Mouse (Mus musculus) embryo, embryonic 11.5 days (tissue): ENCODE results near the gene Pnck.

Experiments
- DNase-seq: peaks from one replicate; pipeline ENCODE4 v3.0.0-alpha.2; 2012; ENCODE audit warnings: low read depth, low spot score

Gene Pnck

DNA sequence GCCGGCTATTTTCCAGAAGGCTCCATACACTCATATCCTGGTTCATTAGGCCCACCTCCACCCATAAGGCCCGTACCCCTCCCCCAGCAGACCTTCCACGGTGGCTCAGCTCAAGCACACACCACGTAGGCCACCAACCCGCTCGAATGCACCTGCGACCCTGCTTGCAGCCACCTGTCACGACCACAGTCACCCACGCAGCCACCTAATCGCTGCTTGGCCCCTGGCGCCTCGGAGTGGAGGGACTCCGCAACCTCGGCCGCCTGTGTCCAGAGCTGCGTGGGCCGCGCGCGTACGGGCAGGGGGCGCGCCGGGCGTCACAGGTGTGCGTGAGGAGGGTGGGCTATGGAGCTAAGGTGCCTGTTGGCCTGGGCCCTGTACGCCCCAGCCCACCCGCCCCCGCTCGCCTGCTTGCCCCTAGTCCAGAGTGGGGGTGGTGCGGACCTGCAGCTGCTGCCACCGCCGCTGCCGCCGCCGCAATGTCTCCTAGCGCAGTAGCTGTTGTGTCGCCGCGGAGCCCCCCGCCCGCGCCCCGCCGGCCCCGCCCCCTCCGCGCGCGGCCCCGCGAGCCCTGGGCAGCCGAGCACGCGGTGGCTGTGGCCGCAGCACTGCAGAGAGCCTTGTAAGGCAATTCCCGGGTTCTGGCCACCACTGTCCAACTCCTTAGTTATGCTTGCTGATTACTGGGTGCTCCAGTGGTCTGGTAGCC lies at the start of gene Pnck:
Gene Pnck (minus strand): TSS at position 543 of the 709 bp plus-strand sequence.
- DNase-seq = no peak

DNA sequence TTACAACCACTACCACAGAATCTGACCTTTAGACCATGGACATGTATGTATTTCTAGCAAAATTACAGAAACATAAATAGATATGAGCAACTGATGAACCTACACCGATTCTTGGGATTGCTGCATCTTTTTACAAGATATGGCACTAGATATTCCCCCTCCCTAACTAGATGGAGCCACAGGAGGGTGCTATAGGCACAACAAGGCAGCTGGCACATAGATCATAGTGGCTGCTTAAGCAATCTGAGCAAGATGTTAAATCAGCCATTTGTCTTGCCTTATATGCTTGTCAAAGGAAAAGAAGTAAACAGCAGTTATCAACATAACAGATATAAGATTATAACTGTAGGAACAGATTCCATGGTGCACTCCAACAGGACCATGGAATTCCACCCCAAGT lies 40.6 kb upstream of the Pnck start:
- no peak for DNase-seq

DNA sequence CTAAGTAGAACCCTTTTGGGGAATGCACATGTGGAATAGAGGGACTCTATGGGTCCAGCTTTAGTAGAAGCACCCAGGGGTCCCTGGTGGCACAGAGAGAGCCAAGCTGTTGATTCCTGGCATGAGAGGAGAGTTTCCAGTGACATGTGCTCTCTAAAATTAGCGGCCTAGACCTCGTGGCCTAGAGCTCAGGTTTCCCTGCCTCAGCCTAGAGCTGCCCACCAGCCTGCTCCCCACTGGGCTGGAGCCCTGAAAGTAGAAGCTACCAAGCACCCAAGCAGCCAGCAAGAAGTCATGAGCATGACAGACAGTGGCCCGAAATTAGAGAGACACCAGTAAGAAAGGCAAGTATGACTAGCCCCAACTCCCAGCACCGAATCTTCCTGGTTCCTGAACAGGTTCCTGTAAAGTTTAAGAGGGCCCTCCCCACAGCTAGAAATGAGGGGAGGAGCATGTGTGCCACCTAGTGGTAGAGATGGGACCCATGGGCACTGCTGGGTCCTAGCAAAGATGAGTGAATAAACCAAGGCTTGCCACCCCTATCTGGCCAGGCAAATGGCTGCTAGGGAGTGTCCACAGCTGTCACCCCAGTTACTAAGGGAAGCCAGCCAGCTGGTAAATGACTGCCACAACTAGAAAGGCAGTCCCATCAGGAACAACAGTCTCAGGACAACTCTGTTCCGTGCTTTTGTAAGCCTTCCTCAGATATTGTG lies 31.2 kb upstream of the Pnck start:
- DNase-seq = no peak

DNA sequence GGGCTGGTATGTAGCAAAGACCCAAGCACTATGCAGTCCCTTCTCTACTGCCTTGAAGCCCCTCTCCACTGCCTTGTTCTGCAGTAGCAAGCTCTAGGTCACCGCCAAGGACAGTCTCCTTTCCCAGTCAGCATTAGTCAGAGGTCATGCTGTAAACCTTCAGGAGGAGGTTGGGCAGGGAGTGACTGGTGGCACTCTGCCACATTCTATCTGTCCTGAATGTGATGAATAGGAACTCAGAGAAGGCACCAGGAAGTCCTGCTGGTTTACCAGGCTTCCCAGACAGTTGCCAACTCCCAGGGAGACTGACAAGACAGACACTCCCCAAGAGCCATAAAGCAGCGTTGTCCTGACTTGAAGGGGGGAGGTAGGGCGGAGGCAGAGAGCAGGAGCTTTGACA lies 25.7 kb upstream of the Pnck start:
- no peak for DNase-seq

DNA sequence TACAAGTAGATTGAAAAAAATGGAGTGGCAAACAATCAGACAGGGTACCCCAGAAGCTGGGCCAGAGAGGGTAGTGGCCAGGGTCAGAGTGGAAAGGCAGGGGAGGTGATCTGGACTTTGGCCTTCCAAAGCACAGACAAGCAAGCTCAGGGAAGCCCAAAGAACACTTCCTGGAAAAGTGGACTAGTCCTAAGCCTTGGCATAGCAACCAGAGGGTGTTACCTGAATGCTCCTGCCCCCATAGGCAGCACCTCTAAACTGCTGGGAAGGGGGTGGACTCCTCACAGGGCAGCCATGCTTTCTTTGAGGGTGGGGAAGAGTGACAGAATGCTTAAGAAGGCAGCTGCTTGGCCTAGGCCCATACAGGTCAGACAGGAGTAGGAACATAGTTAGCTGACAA lies 25.1 kb upstream of the Pnck start:
- DNase-seq = no peak

DNA sequence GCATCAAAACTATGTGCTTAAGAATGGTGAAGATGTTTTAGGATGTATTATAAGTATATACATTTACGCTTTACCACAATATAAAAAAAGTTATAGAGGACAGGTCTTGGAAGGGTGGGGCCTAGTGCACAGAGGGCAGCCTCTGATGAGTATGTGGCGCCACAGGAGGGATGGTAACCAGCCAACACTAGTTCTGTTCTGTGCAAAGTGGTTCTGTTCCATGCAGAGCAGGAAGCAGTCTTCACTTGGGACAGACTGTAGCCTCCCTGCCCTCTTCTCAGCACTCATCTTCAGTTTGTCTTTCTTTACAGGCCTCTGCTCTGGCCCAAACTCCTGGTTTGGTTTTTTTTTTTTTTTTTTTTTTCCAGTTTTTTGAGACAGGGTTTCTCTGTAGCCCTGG lies 24.2 kb upstream of the Pnck start:
- no peak for DNase-seq

DNA sequence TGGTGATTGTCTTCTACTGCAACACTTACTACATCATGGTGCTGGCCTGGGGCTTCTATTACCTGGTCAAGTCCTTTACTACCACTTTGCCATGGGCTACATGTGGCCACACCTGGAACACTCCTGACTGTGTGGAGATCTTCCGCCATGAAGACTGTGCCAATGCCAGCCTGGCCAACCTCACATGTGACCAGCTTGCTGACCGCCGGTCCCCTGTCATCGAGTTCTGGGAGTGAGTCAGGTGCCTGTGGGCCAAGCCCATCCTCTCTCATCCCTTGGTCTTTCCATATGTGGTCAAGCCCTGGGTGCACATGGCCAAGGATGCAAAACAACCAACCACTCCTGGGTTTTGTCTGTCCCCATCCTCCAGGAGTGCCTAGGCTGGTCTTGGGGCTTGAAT lies 16.8 kb upstream of the Pnck start:
- no peak for DNase-seq

DNA sequence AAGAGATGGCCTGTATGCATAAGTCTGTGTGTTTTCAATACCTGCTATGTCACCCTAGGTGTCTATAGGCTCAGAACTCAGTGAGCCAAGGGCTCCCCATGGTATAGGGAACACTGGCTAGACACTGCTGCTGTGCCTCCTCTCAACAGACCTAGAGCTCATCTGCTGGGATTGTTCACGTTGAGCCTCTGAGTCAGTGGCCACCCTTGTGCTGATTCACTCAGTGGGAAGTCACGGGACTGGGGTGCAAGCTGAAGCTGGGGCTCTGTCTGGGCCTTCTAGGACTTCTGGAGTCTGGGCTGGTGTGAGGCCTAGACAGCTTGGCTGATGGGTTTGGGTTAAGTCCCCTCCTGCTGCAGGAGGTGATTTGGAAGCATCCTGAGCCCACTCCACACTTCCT lies 15.3 kb upstream of the Pnck start:
- no peak for DNase-seq

DNA sequence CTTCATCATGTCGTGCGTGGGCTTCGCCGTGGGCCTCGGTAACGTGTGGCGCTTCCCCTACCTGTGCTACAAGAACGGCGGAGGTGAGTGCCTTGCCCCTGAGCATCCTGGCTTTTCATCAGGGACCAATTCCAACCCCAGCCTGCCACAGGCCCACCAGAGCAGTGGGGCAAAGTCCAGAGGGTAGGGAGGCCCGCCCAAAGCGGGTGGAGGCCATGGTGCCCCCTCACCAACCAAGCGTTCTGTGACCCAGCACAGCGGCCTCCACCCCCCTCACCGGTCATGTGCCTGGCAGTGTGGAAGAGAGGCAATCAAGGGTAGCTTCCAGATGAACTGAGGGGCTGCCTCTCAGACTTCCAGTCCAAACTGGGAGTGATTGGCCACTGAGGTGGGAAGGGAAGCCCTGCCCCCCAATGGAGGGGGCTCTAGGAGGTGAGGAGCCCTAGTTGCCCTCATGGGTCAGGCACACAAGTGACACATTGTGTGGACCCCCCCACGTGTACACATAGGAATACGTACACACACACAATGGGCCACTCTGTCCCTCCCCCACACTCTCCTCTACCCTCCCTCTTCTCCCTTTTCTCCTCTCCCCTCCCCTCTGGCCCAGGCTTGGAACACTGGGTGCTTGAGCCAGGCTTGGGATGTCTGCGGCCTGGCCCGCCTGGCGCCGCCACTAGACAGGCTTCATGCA lies 14.2 kb upstream of the Pnck start:
- DNase-seq = no peak

DNA sequence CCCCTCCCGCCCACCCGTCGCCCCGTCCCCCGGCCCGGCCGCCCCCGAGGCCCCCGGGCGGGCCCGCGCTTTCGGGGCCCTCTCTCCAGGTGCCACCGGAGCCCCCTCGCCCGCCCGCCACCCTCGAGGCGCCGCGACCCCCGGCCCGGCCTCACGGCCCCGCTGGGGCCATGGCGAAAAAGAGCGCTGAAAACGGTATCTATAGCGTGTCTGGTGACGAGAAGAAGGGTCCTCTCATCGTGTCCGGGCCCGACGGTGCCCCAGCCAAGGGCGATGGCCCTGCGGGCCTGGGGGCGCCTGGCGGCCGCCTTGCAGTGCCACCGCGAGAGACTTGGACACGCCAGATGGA lies 13.7 kb upstream of the Pnck start:
- no peak for DNase-seq

DNA sequence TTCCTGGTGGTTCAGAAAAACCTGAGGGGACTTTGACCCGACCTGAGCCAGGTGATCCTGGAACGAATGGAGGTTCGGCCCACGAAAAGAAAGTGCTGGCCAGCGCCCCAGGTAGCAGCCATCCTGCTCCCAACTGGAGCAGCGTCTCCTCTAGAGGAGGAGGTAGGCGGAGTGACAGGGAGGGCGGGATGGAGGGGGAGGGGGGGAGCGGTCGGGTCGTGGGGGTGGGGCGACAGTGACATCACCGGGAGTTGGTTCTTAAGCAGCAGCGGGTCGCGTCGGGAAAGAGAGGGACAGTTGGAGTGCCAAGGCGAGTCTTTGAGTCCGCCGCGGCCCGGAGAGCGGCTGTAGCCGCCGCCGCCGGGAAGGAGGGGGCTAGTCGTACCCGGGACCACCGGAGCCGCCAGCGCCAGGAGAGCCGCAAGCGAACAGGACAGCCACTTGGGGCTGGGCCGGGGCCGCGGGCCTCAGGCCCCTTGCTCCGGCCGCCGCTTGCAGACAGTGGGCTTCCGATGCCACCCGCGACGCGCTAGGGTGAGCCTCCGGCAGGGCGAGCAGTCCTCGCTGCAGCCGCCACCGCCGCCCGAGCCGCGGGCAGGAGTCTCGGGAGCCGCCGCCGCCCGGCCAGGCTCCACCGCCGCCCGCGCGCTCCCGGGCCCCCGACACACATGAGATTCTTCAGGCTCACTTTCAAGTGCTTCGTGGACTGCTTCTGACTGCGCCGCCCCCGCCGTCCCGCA lies 13.1 kb upstream of the Pnck start, which contains the start of gene Slc6a8:
Gene Slc6a8 (plus strand): TSS at position 272 of the 740 bp plus-strand sequence.
- peak; percentile 43 for DNase-seq

DNA sequence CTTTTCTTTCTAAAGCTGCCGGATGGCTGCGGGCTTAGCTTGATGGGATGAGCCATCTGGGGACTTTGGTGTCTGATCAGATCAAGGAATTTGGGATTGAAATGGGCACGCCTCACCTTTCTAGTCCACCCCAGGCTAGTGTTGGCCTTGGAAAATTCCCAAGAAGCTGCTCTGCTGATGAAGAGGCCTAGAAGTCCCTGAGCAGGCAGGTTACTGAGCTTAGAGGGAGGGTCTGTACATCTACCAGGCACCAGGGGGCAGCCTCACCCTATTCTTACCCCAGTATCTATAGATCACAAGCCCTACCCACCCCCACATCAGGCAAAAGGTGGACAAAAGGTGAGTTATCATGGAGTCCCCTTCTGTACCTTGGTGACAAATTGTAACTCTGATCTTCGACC lies 12.1 kb upstream of the Pnck start:
- DNase-seq = peak; percentile 40

DNA sequence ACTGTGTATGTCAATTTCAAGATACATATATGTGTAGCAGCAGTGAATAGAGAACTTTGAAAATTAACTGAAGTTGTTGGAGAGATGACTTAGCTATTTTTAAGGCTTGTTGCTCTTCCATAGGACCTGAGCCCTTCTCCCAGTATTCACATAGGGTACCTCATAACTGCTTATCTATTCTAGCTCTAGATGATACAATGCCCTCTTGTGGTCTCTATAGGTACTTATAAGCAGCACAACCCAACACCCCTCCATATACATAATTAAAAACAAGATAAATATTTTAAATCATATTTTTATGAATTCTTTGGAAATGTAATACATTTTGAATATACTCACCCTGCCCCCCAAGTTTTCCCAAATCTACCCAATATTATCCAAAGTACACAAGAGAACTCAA lies 3.2 kb upstream of the Pnck start:
- no peak for DNase-seq

DNA sequence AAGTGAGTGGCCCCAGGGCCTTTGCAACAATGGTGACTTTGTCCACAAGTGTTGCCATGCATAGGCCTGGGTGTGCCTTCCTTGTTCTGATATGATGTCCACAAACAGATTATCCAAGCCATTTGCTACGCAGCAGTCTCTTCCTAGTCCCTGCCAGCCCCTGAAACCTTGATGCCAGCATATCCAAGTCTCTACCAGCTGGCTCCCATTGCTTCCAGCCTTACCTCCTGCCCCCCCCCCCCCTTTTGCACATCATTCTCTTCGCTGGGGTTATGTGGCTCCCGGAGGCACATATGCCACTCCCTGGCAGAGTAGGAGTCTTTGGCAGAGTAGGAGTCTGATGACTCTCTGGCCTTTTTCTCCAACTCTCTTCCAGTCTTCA lies 358 bp upstream of the Pnck start:
- no peak for DNase-seq

DNA sequence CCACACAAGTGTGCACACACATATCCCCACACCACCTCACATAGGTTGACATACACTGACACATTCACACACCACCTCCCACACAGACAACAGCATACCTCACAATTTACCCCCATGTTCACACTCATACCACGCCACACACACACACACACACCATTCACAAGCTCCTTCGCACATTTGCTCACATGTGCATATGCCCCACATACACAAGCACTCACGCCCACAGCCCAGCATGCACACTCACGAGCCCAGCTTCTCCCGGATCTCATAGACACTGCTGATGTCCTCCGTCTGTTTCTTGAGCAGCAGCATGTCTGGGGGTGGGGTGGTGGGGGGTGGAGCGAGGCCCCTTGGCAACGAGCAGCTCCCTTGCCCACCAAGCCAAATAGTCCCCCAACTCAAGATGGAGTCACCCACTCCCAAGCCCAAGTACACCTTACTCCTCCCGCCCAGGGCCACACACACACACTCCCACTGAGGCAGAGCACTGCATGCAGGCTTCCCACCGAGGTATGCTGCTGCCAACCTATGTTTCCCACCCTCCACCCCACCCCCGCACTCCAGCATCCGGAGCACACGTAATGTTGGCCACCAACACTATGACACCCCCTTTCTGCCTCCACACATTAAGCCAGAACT lies 862 bp downstream of the Pnck start:
- DNase-seq = no peak

DNA sequence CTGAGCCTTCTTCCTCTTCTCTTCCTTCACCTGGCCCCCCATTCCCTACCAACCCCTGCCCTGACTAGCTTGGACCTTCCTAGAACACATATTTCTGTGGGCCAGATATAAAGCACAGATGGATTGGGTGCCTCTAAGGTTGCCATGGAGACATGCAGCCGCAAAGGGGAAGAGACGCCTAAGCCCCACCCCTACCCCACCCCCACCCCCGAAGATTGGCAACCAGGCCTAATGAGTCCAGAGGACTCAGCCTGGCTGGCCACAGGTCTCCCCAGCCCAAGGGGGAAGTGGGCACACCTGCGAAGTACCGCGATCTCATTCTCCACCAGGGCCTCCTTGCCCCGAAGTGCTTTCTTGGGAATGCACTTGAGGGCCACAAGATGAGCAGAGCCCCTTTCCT lies 1.5 kb downstream of the Pnck start:
- DNase-seq = no peak

DNA sequence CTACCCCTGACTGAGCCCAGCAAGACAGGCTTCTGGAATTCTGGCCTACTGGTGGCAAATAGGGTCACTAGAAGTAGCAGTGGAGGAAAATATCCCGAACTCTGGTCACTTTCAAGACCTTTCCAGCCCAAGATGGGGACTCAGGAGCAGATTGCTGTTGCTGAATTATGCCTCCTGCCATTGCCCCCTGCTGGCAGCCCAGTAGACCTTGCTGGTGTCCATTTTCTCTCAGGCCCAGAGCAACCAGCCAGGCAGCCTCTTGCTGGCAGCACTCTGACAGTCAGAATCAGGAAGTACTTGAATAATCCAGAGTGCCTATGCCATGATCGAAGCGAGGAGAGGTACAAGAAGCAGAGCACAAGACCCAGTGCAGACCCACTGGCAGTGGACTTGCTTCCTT lies 4.4 kb downstream of the Pnck start:
- DNase-seq = no peak

DNA sequence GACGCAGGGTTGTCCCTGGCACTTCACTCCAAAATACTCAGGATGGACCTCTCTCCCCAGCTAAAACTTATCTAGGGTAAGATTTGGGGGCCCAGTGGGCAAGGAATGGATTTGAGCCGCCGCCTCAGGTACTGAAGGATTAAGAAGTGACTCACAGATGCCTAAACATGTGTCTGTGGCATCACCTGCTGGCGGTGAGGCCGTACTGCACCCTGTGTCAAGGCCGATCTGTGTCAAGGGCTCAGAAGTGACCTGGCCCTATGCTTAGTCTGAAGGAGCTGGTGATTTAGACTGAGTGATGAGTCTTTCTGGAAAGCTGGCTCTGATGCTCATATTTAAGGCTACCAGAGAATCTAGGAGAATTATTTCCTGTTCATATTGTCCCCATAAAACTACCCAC lies 5.7 kb downstream of the Pnck start:
- DNase-seq = peak; percentile 47

DNA sequence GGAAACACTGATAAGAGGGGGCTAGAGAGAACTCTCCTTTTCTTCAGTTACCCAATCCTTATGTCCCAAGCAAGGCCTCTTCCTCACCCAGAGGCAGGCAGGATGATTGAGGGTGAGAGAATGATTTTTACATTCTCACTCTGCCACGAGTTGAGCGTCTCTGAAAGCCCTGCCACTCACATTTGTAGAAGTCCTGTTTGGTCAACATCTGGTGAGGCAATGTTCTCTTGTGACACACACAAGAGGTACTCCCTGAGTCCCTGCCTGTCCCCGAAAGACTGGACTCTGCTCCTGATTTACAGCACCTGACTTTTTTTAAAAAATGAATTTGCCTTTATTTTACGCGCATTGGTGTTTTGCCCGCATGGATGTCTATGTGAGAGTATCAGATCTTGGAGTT lies 6.5 kb downstream of the Pnck start:
- DNase-seq = no peak

DNA sequence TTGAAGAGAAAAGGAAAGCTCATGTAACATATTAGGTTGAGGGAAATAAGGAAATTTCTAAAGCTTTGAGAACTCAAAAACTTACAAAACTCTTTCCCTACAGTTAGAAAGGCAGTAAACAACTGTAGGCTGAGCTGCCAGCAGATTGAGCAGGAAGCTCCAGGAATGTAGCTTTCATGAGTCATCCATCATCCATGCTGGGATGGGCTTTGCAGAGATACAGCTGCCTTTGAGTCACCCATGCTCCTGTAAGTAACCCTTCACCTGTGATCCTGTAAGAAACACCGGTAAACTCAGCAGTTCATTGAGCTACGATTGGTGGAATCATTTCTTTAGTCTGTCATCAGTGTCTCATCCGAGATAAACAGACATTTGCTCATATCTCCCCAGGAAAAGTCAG lies 9.0 kb downstream of the Pnck start:
- no peak for DNase-seq

DNA sequence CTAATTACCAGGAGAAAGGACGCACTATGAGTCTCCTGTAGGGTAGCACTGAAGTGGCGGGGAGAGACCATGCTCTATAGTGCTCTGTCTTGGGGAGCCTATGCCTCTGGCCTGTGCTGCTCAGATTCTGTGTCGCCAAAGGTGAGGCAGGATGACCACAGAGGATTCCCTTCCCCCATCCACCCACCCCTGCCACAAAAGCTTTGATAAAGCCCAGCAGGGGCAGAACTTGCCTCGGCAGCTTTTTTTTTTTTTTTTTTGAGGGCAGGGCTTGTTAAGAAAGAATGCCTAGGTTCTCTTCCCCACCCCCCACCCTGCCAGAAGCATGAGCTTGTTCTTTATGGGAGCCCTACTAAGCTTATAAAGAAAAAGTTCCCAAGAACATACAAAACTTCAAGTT lies 14.8 kb downstream of the Pnck start:
- DNase-seq = no peak
